Mouse (Mus musculus) right cerebral cortex, adult 18-20 months (tissue): ENCODE data around the gene Dok3.
A peak's percentile ranks its signal among the peaks of the same experiment; 100 is the strongest.

Experiments used
- DNase-seq: peaks from one replicate; pipeline ENCODE4 v3.0.0; 2022; ENCODE audit warnings: mixed read lengths

Gene Dok3

DNA sequence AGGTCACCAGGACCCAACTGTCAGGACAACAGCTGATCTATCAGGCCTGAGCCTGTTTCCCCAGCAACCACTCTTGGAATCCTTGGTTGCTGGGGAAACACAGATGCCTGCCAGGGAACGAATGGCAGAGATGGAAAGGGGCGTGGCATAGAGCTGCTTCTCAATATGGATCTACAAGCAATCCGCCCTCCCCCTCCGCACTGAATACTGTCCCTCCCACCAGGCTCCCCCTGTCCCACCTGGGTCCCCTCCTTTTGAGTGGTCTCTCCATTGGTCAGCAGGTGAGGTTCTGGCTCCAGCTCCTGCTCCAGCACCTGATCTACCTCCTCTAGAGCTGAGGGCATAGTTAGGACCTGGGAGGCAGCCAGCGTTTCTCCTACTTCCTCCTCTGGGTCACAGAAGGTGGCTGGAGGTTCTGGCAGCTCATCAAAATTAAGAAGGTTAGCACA, 54.5 kb downstream of the Dok3 start:
- DNase-seq = peak; percentile 82

GRCm38 (mm10) chr13:55473961-55474360, 55.1 kb downstream of the Dok3 start:
- no peak for DNase-seq
